Mouse (Mus musculus): Measurements from ENCODE around the gene Dock10. TPM values are rescaled to one million over a fixed set of nuclear protein-coding genes. Genes with fewer than 3 reads are reported as not detected.

Gene Dock10
- total RNA-seq, 2 experiments from 2014 or later: 11.5 to 12.2 TPM

GRCm38 (mm10) chr1:80730174-80730573, 28.2 kb downstream of the Dock10 start:
- no peak for DNase-seq
- intact Hi-C loops (cut with DNase I): no loop called here

- intact Hi-C loops (cut with DNase I): no loop called here
- DNase-seq: no peak
These were observed 30.1 kb downstream of the Dock10 start for GRCm38 (mm10) chr1:80728183-80728582.

- intact Hi-C loops (cut with DNase I): no loop called here
- no peak for DNase-seq
These were observed 30.9 kb downstream of the Dock10 start for GRCm38 (mm10) chr1:80727403-80727802.

- intact Hi-C loops (cut with DNase I): no loop called here
- peak; percentile 45 for DNase-seq
These were observed 35.7 kb downstream of the Dock10 start for GRCm38 (mm10) chr1:80722647-80723046.

- intact Hi-C loops (cut with DNase I): no loop called here
- DNase-seq: no peak
These were observed 36.3 kb downstream of the Dock10 start for GRCm38 (mm10) chr1:80722001-80722400.

- intact Hi-C loops (cut with DNase I): no loop called here
- DNase-seq: no peak
These were observed 37.1 kb downstream of the Dock10 start for GRCm38 (mm10) chr1:80721181-80721580.

GRCm38 (mm10) chr1:80720146-80720545, 38.2 kb downstream of the Dock10 start:
- intact Hi-C loops (cut with DNase I): no loop called here
- DNase-seq: no peak

GRCm38 (mm10) chr1:80719436-80719835, 38.9 kb downstream of the Dock10 start:
- intact Hi-C loops (cut with DNase I): no loop called here
- no peak for DNase-seq

- intact Hi-C loops (cut with DNase I): no loop called here
- DNase-seq: peak; percentile 16
These were observed 39.7 kb downstream of the Dock10 start for GRCm38 (mm10) chr1:80718666-80719065.

- intact Hi-C loops (cut with DNase I): no loop called here
- DNase-seq: no peak
These were observed 42.4 kb downstream of the Dock10 start for GRCm38 (mm10) chr1:80715917-80716316.

- DNase-seq: no peak
- intact Hi-C loops (cut with DNase I): no loop called here
These were observed 44.4 kb downstream of the Dock10 start for GRCm38 (mm10) chr1:80713920-80714319.

- no peak for DNase-seq
- intact Hi-C loops (cut with DNase I): no loop called here
These were observed 47.6 kb downstream of the Dock10 start for GRCm38 (mm10) chr1:80710607-80711261.

- intact Hi-C loops (cut with DNase I): no loop called here
- DNase-seq: no peak
These were observed 48.2 kb downstream of the Dock10 start for GRCm38 (mm10) chr1:80710097-80710541.

- intact Hi-C loops (cut with DNase I): no loop called here
- peak; percentile 5 for DNase-seq
These were observed 49.0 kb downstream of the Dock10 start for GRCm38 (mm10) chr1:80709299-80709698.

- intact Hi-C loops (cut with DNase I): no loop called here
- DNase-seq: no peak
These were observed 55.0 kb downstream of the Dock10 start for GRCm38 (mm10) chr1:80703279-80703678.

GRCm38 (mm10) chr1:80676004-80676673, 82.2 kb downstream of the Dock10 start:
- intact Hi-C loops (cut with DNase I): no loop called here
- DNase-seq: no peak

GRCm38 (mm10) chr1:80671730-80672129, 86.6 kb downstream of the Dock10 start:
- no peak for DNase-seq
- intact Hi-C loops (cut with DNase I): no loop called here

- intact Hi-C loops (cut with DNase I): no loop called here
These were observed 87.3 kb downstream of the Dock10 start for GRCm38 (mm10) chr1:80671056-80671455.

GRCm38 (mm10) chr1:80670387-80670786, 87.9 kb downstream of the Dock10 start:
- no peak for DNase-seq
- intact Hi-C loops (cut with DNase I): no loop called here

More at GRCm38 (mm10) chr1:80671056-80671455, 87.3 kb downstream of the Dock10 start:
- DNase-seq: no peak

- intact Hi-C loops (cut with DNase I): no loop called here
These were observed 92.6 kb downstream of the Dock10 start for GRCm38 (mm10) chr1:80665761-80666160.

GRCm38 (mm10) chr1:80665161-80665560, 93.2 kb downstream of the Dock10 start:
- intact Hi-C loops (cut with DNase I): no loop called here
- no peak for DNase-seq

More at GRCm38 (mm10) chr1:80665761-80666160, 92.6 kb downstream of the Dock10 start:
- no peak for DNase-seq

Data from left cerebral cortex, postnatal 4 days (tissue).